Mouse (Mus musculus): ENCODE results near the gene Cyp11a1. TPM values are rescaled to one million over a fixed set of nuclear protein-coding genes. Genes with fewer than 3 reads are reported as not detected.
A peak's percentile ranks its signal among the peaks of the same experiment; 100 is the strongest.

Gene Cyp11a1
- polyA plus RNA-seq, 1 experiment from 2014 or later: 0.51 TPM

DNA sequence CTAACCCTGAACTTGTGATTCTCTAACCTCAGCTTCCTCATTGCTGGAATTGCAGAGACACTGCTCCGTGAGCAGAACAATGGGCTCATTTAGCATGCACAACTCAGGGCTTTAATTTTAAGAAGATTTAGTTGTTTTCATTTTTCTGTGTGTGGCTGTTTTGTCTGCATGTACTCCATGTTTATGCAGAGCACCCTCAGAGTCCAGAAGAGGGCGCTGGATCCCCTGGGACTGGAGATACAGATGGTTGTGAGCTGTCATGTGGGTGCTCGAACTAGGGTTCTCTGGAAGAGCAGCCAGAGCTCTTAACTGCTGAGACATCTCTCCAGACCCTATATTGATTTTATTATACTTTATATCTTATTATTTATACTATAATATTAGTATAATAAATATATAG is 3.4 kb downstream of the Cyp11a1 start:
- WGBS: 42% methylated on average over 3 of the region's 3 CpGs
- DNase-seq: peak; percentile 51
- H3K27ac ChIP-seq (replicated peaks; ENCODE audit: low read depth, low read length): peak overlapping the region; percentile 88
- H3K9me3 ChIP-seq (ENCODE audit: control insufficient read depth, low read length): no peaks in the 10 kb centered on the region
- peaks cover 12% of the 10 kb centered on the region for H3K4me1 ChIP-seq (ENCODE audit: control insufficient read depth, insufficient read depth, low read length)
- H3K9ac ChIP-seq (replicated peaks; ENCODE audit: low read length): no peak overlapping the region
- no peak for ATAC-seq (ENCODE audit: low FRiP score, low TSS enrichment)
- H3K36me3 ChIP-seq (ENCODE audit: control insufficient read depth, insufficient read depth, low read length): no peaks in the 10 kb centered on the region
- no peaks in the 10 kb centered on the region for H3K27me3 ChIP-seq (ENCODE audit: control insufficient read depth, insufficient read depth, low read length)
- H3K4me3 ChIP-seq (replicated peaks; ENCODE audit: low read depth, low read length): no peak overlapping the region
- H3K4me2 ChIP-seq (ENCODE audit: low read length): peak overlapping the region; percentile 47

DNA sequence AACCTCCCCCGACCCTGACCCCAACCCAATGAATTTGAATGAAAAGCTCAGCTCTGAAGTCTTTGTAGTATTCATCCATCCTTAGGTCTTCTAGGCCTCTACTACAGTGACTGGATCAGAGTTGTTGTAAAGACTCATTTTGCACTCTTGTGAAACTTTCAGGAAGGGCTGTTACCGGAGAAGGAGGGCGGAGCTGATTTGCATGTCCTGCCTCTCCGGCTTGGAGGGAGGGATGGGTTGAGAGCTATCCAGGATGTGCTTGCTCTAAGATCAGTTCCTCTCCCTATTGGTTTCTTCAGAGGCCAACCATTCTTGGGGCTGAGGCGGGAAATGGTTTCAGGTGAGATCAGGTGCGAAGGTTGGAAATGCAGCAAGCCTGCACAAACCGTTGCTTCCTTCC is 4.8 kb downstream of the Cyp11a1 start:
- H3K36me3 ChIP-seq (ENCODE audit: control insufficient read depth, insufficient read depth, low read length): no peaks in the 10 kb centered on the region
- no peak overlapping the region for H3K4me3 ChIP-seq (replicated peaks; ENCODE audit: low read depth, low read length)
- H3K4me1 ChIP-seq (ENCODE audit: control insufficient read depth, insufficient read depth, low read length): peaks cover 12% of the 10 kb centered on the region
- DNase-seq (no peak), ATAC-seq (ENCODE audit: low FRiP score, low TSS enrichment) (no peak)
- H3K4me2 ChIP-seq (ENCODE audit: low read length): no peak overlapping the region
- H3K9me3 ChIP-seq (ENCODE audit: control insufficient read depth, low read length): no peaks in the 10 kb centered on the region
- no peak overlapping the region for H3K9ac ChIP-seq (replicated peaks; ENCODE audit: low read length)
- WGBS: 53% methylated on average over 7 of the region's 7 CpGs
- no peak overlapping the region for H3K27ac ChIP-seq (replicated peaks; ENCODE audit: low read depth, low read length)
- H3K27me3 ChIP-seq (ENCODE audit: control insufficient read depth, insufficient read depth, low read length): no peaks in the 10 kb centered on the region

DNA sequence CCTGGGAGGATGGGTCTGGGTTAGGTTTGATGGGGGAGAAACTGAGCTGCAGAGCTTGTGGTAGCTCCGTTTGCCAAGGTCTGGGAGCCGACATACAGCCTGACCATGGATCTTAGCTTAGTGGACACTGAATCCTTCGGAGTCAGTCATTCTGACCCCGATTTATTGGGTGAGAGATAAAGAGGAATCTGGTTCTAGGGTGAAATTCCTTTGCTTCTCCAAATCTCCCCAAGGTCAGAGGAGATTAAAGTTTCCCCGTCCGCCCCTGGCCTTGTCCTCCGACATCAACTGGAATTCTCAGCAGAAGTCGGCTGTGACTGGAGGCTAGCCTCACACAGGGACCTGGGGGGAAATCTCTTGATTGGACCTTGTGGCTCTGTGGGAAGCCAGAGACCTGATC is 5.3 kb downstream of the Cyp11a1 start:
- Histone ChIP-seq H3K27me3 (ENCODE audit: control insufficient read depth, insufficient read depth, low read length) (no peaks in the 10 kb centered on the region), H3K4me1 (ENCODE audit: control insufficient read depth, insufficient read depth, low read length) (peaks cover 12% of the 10 kb centered on the region), H3K4me3 (replicated peaks; ENCODE audit: low read depth, low read length) (no peak overlapping the region), H3K27ac (replicated peaks; ENCODE audit: low read depth, low read length) (no peak overlapping the region), H3K9ac (replicated peaks; ENCODE audit: low read length) (no peak overlapping the region), H3K9me3 (ENCODE audit: control insufficient read depth, low read length) (no peaks in the 10 kb centered on the region), H3K4me2 (ENCODE audit: low read length) (no peak overlapping the region), H3K36me3 (ENCODE audit: control insufficient read depth, insufficient read depth, low read length) (no peaks in the 10 kb centered on the region)
- WGBS: 80% methylated on average over 8 of the region's 8 CpGs
- no peak for DNase-seq
- no peak for ATAC-seq (ENCODE audit: low FRiP score, low TSS enrichment)

DNA sequence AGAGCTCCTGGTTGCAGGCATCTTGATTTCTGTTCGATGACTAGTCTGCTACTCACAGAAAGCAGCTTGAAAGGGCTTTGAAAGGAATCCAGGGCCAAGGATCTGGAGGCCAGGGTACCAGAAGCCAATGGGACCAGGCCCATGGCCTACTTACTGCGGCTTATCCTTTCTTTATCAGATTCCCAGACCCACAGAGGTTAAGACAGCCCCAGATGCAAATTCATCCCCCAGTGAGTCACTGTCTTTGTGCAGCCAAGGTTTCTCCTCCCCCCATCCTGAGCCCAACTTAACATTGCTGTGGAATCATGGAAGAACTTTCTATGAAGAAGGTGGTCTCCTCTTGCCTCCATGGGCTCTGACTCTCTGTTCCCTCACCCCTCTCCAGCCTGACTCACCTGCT is 6.3 kb downstream of the Cyp11a1 start:
- Histone ChIP-seq H3K9ac (replicated peaks; ENCODE audit: low read length) (no peak overlapping the region), H3K9me3 (ENCODE audit: control insufficient read depth, low read length) (no peaks in the 10 kb centered on the region), H3K27ac (replicated peaks; ENCODE audit: low read depth, low read length) (no peak overlapping the region), H3K4me2 (ENCODE audit: low read length) (no peak overlapping the region), H3K27me3 (ENCODE audit: control insufficient read depth, insufficient read depth, low read length) (no peaks in the 10 kb centered on the region), H3K4me1 (ENCODE audit: control insufficient read depth, insufficient read depth, low read length) (peaks cover 12% of the 10 kb centered on the region), H3K4me3 (replicated peaks; ENCODE audit: low read depth, low read length) (no peak overlapping the region), H3K36me3 (ENCODE audit: control insufficient read depth, insufficient read depth, low read length) (no peaks in the 10 kb centered on the region)
- no peak for ATAC-seq (ENCODE audit: low FRiP score, low TSS enrichment)
- 76% methylated on average over 2 of the region's 2 CpGs for WGBS
- no peak for DNase-seq

DNA sequence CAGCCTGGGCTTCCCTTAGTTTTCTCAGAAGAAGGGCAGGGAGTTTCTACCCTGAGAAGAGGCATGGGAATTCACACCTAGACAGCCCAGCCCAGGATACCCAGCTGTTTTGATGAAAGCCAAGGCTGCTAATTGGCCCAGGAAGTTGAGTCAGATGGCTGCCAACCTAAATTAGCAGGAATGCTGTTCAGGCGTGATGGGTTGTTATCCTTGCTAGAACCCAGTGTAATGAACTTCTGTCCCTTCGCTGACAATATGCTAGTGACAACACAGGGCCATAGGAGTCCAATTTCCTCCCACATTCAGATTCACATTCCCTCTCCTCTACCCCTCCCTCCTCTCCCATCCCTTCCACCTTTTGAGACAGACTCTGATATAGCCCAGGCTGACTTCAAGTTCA is 6.7 kb downstream of the Cyp11a1 start:
- Histone ChIP-seq H3K36me3 (ENCODE audit: control insufficient read depth, insufficient read depth, low read length) (no peaks in the 10 kb centered on the region), H3K27me3 (ENCODE audit: control insufficient read depth, insufficient read depth, low read length) (no peaks in the 10 kb centered on the region), H3K4me3 (replicated peaks; ENCODE audit: low read depth, low read length) (no peak overlapping the region), H3K9ac (replicated peaks; ENCODE audit: low read length) (no peak overlapping the region), H3K4me1 (ENCODE audit: control insufficient read depth, insufficient read depth, low read length) (peaks cover 12% of the 10 kb centered on the region), H3K27ac (replicated peaks; ENCODE audit: low read depth, low read length) (no peak overlapping the region), H3K4me2 (ENCODE audit: low read length) (no peak overlapping the region), H3K9me3 (ENCODE audit: control insufficient read depth, low read length) (no peaks in the 10 kb centered on the region)
- 52% methylated on average over 2 of the region's 2 CpGs for WGBS
- no peak for ATAC-seq (ENCODE audit: low FRiP score, low TSS enrichment)
- no peak for DNase-seq

DNA sequence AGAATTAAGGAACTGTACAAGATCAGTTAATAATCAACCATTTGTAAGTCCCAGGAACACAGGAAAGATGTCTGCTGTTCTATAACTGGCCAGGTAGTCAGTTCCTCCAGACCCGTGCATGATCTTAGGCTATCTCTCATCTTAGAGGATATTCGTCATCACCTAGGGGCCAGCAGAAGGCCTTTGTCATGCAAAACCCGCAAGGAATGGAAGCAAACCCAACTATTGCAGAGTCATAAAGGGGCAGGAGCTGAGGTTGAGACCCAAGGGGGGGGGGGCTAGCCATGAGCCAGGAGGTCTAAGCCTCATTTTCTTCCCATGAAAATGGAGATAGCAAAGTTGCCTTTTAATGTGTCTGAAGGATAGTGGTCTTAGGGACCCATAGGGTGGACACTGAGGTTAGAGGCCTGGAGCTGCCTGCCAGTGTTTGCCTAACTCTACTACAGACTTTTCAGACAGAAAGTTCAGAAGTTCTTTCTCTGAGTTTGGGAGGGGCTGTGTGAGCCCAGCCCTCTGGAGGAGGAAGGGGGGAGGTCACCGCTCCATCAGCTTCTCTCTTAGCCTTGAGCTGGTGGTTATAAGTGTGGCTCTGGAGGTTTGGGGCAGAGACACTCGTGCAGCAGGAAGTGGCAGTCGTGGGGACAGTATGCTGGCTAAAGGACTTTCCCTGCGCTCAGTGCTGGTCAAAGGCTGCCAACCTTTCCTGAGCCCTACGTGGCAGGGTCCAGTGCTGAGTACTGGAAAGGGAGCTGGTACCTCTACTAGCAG is 8.4 kb downstream of the Cyp11a1 start:
- Histone ChIP-seq H3K36me3 (ENCODE audit: control insufficient read depth, insufficient read depth, low read length) (no peaks in the 10 kb centered on the region), H3K4me1 (ENCODE audit: control insufficient read depth, insufficient read depth, low read length) (peaks cover under 1% of the 10 kb centered on the region; the same call in 1 of the 2 replicates), H3K4me2 (ENCODE audit: low read length) (no peak overlapping the region), H3K9ac (replicated peaks; ENCODE audit: low read length) (no peak overlapping the region), H3K9me3 (ENCODE audit: control insufficient read depth, low read length) (no peaks in the 10 kb centered on the region), H3K4me3 (replicated peaks; ENCODE audit: low read depth, low read length) (no peak overlapping the region), H3K27me3 (ENCODE audit: control insufficient read depth, insufficient read depth, low read length) (no peaks in the 10 kb centered on the region), H3K27ac (replicated peaks; ENCODE audit: low read depth, low read length) (no peak overlapping the region)
- WGBS: 70% methylated on average over 8 of the region's 8 CpGs
- DNase-seq: no peak
- no peak for ATAC-seq (ENCODE audit: low FRiP score, low TSS enrichment)

DNA sequence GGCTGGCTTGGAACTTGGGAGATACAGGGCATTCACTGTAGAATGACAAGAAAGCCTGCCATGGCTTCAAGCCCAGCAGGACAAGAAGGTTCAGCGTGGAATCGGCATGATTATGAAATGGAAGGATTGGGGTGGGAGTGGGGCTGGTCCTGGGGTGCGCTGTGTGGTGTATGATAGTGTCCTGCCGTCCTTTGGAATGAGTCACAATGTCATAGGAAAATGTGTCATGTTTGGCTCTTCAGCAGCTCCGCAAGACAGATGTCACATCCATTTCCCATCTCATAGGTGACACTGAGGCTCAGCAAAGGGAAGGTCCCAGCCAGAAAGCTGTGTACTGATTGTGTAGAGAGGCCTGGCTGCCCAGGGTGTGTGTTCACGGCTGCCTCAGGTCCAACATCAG is 9.6 kb downstream of the Cyp11a1 start:
- WGBS: 85% methylated on average over 6 of the region's 6 CpGs
- Histone ChIP-seq H3K4me1 (ENCODE audit: control insufficient read depth, insufficient read depth, low read length) (no peaks in the 10 kb centered on the region), H3K36me3 (ENCODE audit: control insufficient read depth, insufficient read depth, low read length) (no peaks in the 10 kb centered on the region), H3K9me3 (ENCODE audit: control insufficient read depth, low read length) (no peaks in the 10 kb centered on the region), H3K9ac (replicated peaks; ENCODE audit: low read length) (no peak overlapping the region), H3K4me3 (replicated peaks; ENCODE audit: low read depth, low read length) (no peak overlapping the region), H3K27me3 (ENCODE audit: control insufficient read depth, insufficient read depth, low read length) (no peaks in the 10 kb centered on the region), H3K4me2 (ENCODE audit: low read length) (no peak overlapping the region), H3K27ac (replicated peaks; ENCODE audit: low read depth, low read length) (no peak overlapping the region)
- no peak for ATAC-seq (ENCODE audit: low FRiP score, low TSS enrichment)
- DNase-seq: no peak

DNA sequence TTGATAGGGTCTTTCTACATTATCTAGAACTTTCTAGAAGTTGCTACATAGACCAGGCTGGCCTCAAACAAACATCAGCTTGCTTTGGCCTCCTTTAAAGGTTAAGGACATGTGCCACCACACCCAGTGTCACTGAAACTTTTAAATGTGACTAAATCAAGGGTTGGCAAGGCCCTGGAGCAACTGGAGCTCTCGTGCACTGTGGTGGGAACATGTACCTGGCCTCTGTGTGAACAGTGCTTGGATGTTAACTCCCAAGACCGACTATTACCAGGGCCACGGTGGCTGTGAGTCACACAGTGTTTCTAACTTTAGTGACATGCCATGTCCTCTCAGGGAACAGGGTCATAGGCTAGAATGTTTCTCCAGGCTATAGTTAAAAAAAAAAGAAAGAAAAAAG is 10.8 kb downstream of the Cyp11a1 start:
- H3K4me3 ChIP-seq (replicated peaks; ENCODE audit: low read depth, low read length): no peak overlapping the region
- no peaks in the 10 kb centered on the region for H3K36me3 ChIP-seq (ENCODE audit: control insufficient read depth, insufficient read depth, low read length)
- H3K27me3 ChIP-seq (ENCODE audit: control insufficient read depth, insufficient read depth, low read length): no peaks in the 10 kb centered on the region
- ATAC-seq (ENCODE audit: low FRiP score, low TSS enrichment) (no peak), DNase-seq (no peak)
- H3K4me1 ChIP-seq (ENCODE audit: control insufficient read depth, insufficient read depth, low read length): no peaks in the 10 kb centered on the region
- H3K4me2 ChIP-seq (ENCODE audit: low read length): no peak overlapping the region
- no peak overlapping the region for H3K9ac ChIP-seq (replicated peaks; ENCODE audit: low read length)
- no peak overlapping the region for H3K27ac ChIP-seq (replicated peaks; ENCODE audit: low read depth, low read length)
- 78% methylated on average over 3 of the region's 3 CpGs for WGBS
- no peaks in the 10 kb centered on the region for H3K9me3 ChIP-seq (ENCODE audit: control insufficient read depth, low read length)

DNA sequence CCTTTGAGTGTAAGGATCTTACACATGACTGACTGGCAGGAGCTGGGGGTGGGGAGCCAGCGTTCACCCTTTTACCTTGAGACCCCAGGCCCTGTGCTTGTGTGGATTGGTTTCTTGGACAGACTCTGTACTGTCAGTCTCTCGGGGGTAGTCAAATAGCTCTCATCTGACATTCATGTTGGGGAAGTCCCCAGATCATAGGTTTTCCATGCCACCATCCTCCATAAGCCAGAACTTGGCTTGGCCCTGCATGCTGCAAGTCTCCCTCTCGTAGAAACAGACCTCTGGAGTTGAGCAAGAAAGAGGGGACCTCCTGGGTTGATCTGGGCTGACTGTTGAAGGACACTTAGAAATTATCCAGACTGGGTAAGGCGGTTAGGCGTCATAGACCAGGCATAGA is 12.2 kb downstream of the Cyp11a1 start:
- Histone ChIP-seq H3K27ac (replicated peaks; ENCODE audit: low read depth, low read length) (no peak overlapping the region), H3K9me3 (ENCODE audit: control insufficient read depth, low read length) (no peaks in the 10 kb centered on the region), H3K4me1 (ENCODE audit: control insufficient read depth, insufficient read depth, low read length) (no peaks in the 10 kb centered on the region), H3K9ac (replicated peaks; ENCODE audit: low read length) (no peak overlapping the region), H3K27me3 (ENCODE audit: control insufficient read depth, insufficient read depth, low read length) (no peaks in the 10 kb centered on the region), H3K4me2 (ENCODE audit: low read length) (no peak overlapping the region), H3K36me3 (ENCODE audit: control insufficient read depth, insufficient read depth, low read length) (no peaks in the 10 kb centered on the region), H3K4me3 (replicated peaks; ENCODE audit: low read depth, low read length) (no peak overlapping the region)
- DNase-seq (no peak), ATAC-seq (ENCODE audit: low FRiP score, low TSS enrichment) (no peak)
- 85% methylated on average over 5 of the region's 5 CpGs for WGBS

All from midbrain, embryonic 14.5 days (tissue).